Mouse (Mus musculus) naive thymus-derived CD4-positive, alpha-beta T cell, adult 2 months (primary cell): ENCODE measurements around the gene Ints5.
"Not testable (repeated sequence)": the region's sequence is repeated elsewhere in the genome, so short reads cannot be mapped to it uniquely, and the experiment has no call there.

Experiments used
- DNase-seq: peaks from one replicate; pipeline ENCODE4 v3.0.0-alpha.2; 2011; ENCODE audit warnings: low read depth

Gene Ints5

DNA sequence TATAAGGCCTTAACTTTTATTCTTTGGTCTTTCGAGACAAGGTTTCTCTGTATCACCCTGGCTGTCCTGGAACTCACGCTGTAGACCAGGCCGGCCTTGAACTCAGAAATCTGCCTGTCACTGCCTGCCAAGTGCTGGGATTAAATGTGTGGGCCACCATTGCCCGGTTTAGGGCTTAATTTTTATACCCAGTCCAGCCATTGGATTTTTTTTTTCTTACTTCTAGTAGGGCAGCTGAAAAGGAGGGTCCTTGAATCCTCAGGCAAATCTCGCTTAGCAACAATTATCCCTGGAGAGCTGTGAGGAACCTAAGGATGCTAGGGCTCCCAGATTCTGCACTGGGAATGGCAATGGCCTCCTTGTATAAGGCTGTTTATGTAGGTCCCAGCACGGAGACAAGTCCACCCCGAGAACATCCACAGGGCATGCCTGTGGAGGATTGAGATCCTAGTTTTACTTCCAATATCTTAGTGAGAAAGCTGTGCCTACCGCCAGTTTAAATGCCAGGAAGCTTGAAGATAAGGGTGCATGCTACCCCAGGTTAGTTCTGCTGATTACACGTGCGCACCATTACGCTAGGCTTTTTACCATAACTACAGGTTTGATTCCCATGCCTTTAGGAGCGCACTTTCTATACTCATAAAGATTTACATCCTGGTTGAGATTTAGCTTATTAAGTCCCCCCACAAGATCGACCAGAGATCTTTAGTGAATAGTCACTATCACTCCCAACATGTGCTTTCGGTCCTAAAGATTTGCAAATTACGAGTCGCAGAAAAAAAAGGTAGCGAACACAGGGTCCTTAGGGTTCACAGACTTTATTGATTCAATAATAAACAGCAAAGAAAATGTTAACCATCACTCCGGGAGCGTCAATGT is 5.0 kb upstream of the Ints5 start:
- no peak for DNase-seq

DNA sequence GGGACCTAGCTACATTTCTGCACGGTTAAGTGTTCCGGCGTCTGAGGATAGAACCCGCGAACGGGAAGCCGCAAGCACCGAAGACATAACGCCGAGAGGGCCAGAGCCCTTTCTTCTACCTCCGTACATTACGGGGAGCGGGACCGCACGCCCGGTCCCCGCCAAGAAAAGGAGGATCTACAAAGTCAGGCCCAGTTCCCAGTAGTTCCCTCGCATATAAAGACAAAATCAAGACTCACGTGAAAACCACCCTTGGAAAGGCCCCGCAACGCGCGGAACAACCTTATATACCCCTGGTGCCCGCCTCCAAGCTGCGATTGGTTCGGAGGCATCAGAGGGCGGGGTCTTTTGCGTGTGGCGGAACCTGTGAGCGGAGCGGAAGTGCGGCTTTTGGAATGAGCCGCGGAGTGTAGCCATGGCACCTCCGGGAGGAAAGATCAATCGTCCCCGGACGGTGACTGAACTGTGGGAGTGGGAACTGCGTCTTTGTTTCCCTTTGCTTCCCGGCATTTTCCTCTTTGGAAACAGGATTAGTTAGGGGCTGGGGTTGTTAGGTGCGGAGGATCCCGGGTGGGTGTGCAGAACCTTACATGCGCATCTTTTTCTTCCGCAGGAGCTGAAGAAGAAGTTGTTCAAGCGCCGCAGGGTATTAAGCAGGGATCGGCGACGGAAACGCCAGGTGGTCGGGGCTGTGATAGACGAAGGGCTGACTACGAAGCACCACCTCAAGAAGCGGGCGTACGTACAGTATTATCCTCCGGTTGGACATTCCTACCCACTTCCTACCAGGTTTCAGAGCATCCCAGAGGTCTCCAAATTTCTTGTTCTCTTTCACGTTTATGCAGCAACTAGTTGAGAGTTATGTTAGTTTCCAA is 4.1 kb upstream of the Ints5 start, which contains the start of the genes 1810009A15Rik and Gm49416:
Gene 1810009A15Rik (plus strand): TSS at position 343 of the 875 bp plus-strand sequence.
Gene Gm49416 (plus strand): TSS at position 416 of the 875 bp plus-strand sequence.
- peak; percentile 97 for DNase-seq

DNA sequence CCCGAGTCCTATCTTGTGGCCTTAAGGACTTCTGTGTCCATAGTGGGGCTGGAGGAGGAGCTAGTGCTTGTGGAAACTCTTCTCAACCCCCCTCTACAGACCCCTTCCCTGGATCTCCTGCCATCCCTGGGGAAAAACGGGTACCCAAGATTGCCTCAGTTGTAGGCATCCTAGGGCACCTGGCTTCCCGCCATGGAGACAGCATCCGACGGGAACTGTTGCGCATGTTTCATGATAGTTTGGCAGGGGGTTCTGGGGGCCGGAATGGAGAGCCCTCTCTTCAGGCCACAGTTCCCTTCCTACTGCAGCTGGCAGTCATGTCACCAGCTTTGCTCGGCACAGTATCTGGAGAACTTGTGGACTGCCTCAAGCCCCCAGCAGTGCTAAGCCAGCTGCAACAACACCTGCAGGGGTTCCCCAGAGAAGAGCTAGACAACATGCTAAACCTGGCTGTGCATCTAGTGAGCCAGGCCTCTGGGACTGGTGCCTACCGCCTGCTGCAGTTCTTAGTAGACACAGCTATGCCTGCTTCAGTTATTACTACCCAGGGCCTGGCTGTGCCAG is 2.7 kb downstream of the Ints5 start:
- DNase-seq, result no peak

DNA sequence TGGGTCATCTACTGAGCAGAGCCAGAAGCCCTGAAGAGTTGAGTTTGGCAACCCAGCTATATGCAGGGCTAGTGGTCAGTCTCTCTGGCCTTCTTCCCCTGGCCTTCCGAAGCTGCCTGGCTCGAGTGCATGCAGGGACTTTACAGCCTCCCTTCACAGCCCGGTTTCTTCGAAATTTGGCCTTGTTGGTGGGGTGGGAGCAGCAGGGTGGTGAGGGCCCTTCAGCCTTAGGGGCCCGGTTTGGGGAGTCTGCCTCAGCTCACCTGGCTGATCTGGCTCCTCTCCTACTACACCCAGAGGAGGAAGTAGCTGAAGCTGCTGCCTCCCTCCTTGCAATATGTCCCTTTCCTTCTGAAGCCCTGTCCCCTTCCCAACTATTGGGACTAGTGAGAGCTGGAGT is 3.4 kb downstream of the Ints5 start:
- DNase-seq, result not testable (repeated sequence)

DNA sequence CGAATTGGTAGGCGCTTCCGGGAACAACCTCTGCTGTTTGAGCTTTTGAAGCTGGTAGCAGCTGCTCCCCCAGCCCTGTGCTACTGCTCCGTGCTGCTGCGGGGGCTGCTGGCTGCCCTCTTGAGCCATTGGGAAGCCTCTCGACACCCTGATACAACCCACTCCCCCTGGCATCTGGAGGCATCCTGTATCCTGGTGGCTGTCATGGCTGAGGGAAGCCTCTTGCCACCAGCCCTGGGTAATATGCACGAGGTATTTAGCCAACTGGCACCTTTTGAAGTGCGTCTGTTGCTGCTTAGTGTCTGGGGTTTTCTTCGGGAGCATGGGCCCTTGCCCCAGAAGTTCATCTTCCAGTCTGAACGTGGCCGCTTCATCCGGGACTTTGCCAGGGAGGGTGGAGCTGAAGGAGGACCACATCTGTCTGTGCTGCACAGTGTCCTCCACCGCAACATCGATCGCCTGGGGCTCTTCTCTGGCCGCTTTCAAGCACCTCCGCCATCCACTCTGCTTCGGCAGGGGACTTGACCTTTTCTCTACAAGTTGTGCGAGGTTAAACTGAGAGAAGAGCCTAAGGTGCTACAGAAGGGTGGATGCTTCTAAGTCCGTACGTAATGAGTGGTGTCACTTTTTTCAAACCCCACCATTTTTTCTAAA is 4.5 kb downstream of the Ints5 start:
- DNase-seq, result peak; percentile 12

DNA sequence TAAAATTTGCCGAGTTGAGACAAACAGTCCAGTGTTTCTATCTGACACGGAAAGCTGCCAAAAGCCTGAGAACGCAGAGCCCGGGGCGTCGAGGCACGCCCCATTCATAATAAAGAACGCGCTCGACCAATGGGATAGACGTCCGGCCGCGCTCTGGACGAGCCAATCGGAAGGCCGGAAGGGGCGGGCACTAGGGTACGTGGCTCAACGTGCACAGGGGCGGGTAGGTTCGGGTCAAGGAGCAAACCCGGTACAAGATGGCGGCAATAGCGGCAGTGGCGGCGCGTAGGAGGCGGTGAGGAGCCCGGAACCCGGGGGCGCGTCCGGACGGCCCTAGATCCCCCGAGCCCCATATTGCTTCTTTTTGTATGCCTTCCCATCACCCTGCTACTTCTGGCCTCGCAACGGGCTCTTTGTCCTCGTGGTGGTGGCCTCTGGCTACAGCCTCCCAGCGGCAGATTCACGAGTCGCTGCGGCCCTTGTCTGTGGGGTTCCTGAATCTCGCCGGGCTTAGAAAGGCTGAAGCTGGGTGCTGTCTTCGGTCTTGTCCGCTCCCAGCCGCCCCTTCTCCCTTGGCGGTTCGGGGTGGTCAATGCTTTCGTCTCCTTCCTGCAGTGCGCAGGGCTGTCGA is 5.2 kb downstream of the Ints5 start, which contains the start of gene Ganab:
Gene Ganab (plus strand): TSS at position 207 of the 631 bp plus-strand sequence.
- DNase-seq, result peak; percentile 96

DNA sequence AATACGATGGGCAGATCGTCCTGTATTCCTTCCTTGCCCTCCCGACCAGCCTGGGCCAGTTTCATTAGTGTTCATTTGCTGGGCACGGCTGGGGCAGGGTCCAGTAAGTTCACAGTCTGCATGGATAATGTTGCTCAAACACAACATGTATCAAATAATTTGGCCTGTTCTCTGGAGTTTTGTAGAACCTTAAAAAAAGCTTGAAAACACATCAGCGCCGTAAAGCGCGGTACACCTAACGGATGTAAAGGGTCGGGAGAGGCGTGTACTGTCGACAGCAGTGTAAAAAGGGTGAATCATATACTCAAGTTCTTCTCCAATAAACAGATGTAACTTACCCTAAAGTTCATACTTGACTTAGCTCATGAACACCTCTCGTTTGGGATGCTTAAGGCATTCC is 5.8 kb downstream of the Ints5 start:
- peak; percentile 52 for DNase-seq

DNA sequence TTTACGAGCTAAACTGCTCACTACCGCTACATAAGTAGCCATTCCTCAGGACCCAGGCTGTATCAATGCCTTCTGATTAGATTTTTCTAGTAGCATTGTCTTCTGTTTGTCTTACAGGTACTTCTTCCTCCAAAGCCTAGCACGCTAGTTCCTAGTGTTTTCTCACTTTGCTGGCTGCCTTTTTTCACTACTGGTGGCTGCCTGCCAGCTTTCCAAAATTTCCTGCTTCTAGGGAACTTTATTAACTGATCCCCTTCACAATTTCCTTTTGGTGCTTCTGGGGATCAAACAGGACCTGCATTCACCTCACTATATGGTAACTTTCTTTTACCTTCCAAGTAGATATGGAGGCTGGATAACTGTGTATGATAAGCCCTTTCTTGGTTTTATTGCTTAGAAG is 6.3 kb downstream of the Ints5 start:
- no peak for DNase-seq

DNA sequence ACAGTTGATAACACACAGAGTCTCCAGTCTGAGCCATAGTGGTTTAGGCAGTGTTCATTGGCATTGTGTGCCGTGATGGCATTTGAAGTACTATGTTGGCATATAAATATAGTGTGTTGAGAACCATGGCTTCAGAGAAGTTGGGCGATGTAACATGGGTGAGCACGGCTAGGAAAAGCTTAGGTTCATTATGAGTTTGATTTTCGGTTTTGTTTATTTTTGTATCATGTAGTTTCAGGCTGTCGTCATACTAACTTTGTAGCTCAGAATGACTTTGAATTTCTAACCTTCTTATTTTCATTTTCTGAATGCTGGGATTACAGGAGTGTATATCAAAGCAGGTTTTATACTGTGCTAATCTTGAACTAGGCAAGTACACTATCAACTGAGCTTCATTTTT is 10.6 kb downstream of the Ints5 start:
- no peak for DNase-seq

DNA sequence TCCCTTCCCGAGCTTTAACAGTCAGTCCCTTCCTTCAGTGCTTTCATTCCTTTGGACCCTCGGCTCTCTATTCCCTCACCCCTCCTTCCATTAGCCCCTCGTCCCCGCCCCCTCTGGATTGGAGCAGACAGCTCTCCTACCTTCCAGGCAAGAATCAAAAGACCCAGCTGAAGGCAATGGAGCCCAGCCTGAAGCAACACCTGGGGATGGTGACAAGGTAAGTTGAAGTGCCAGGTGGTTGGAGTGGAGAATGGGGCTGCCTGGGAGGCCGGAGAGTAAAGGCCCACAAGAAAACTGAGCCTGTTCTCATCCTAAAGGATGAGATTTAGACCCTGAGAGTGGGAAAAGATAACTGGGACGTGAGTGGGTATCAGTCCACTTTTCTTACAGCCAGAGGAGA is 15.7 kb downstream of the Ints5 start:
- DNase-seq, result no peak

DNA sequence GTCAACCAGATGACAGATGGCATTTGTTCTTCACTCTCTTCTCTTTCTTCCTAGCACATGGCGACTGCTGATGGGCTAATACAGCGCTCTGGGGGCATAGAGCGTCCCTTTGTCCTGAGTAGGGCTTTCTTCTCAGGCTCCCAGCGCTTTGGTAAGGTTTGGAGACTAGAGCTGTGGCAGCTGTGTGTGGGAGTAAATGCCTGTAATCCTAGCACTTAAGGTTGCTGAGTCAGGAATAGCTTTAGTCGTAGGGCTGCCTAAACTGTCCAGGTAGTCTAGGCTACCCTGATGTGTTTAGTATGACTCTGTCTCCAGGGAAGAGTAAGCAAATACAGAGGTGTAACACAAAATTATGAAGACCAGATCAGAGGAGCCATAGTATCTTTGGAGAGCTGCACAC is 19.0 kb downstream of the Ints5 start:
- DNase-seq, result no peak

DNA sequence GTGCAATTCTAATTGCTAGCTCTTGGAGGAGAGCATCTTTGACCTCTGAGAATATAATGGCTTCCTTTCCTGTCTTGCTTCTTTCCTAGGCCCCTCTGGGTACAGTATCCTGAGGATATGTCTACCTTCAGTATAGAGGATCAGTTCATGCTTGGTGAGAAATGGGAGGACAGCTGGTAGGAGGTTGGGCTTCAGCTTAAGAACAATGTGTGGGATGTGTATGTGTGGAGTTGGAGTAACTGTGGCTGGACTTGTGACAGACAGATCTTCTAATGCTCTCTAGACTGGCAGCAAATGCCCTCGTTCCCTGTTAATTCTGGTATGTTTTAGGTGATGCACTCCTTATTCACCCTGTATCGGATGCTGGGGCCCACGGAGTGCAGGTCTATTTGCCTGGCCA is 21.4 kb downstream of the Ints5 start:
- DNase-seq, result no peak

DNA sequence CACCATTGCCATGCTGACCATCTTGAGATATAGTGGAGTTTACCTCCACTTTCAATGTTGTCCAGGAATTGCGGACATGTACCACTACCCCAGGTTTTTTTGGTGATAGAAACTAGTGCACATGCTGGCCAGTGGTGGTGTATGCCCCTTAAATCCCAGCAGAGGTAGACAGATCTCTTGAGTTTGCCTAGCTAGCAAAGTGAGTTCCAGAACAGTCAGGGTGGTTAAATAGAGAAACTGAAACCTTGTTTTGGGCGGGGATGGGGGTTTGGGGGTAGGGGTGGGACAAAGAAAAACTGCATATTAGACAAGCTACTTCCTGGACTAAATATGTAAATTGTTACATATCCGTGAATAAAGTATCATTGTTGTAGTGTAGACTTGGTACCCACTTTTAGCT is 26.2 kb downstream of the Ints5 start:
- peak; percentile 22 for DNase-seq

DNA sequence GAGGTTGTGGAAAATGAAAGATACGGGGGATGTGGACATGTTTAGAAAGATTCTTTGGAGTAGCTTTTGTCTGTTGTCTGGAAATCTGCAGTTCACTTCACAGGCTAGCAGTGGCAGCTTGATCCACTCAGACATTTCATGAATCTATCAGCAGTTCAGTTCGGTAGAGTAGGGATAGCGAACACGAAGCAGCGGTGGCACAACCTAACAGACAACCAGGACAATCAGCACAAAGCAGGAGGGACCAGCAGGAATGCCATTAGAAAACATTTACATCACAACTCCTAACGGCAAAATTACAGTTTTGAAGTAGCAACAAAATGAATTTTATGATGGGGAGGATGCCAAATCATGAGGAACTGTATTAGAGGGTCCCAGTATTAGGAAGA is 26.9 kb downstream of the Ints5 start:
- DNase-seq, result no peak

DNA sequence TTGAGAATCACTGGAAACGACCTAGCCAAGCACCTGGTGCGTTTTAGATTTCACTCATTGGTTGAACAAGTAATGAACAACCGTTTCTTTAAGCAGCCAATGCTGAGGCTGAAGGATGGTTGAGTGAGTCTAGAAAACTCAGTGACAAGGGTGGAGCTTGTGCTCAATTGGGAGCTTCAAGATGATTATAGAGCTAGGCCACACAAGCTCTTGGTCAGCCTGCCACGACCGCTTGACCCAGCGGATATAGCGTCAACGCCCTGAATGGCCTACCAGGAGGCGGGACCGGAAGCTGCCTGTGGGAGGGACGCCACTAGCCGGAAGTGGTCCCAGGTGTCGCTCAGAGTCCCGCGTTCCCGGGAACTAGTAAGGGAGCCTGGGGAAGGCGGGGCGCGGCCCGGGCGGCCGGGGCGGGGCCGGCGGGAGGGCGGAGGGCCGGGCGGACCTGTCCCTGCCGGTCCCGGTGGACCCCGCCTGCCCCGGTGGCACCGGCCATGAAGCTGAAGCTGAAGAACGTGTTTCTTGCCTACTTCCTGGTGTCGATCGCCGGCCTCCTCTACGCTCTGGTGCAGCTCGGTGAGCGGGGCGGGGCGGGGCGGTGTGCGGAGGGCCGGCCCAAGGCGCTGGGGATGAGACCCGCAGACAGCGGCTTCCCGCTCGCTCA is 27.4 kb downstream of the Ints5 start, which contains the start of gene B3gat3:
Gene B3gat3 (plus strand): TSS at position 302 of the 664 bp plus-strand sequence.
- peak; percentile 80 for DNase-seq

DNA sequence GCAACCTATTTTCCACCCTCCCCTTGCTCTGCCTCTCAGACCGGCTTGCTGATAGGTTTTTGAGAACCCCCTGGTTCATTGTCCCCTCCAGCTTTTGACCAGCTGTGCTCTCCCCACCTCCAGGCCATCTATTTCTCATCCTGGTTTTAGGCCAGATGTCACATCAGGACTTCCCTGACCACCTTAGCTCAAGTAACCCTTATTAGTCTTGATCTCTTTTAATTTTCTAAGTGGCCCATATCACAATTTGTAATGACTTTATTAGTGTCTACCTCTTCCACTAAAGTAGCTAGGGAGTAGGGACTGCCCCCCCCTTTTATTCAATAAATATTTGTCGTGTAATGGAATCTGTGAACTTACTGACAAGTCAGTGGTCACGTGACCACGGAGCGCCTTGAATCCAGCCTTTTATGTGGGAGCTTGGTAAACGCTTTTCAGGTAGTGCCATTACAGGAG is 28.1 kb downstream of the Ints5 start:
- peak; percentile 80 for DNase-seq

DNA sequence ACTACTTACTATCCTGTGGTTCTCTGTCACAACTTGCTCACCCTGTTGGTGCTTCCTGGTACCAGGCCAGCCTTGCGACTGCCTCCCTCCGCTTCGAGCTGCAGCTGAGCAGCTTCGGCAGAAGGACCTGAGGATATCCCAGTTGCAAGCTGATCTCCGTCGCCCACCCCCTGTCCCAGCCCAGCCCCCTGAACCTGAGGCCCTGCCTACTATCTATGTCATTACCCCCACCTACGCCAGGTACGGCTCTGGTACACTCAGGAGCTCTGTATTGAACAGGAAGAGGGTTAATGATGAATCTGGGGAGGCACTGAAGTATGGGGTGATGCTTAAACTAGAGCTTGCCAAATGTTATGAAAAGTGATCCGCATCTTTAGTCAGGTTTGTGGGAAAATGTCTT is 28.9 kb downstream of the Ints5 start:
- DNase-seq, result peak; percentile 35

DNA sequence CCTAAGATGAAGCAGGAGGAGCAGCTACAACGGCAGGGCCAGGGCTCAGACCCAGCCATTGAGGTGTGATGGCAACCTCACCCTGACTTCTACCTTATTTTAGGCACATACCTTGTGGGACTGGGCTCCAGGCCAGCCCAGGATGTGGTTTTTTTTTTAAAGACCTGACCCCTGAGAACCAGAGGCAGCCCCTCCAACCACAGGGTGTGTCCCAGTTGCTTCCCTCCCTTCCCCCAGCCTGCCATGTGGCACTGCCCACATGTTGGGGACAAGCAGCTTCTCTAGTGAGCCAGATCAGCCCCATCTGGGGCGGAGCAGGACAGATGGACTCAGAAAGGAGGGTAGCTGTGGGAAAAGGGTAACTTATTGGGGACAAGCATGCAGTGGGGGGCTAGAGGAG is 34.0 kb downstream of the Ints5 start:
- no peak for DNase-seq

DNA sequence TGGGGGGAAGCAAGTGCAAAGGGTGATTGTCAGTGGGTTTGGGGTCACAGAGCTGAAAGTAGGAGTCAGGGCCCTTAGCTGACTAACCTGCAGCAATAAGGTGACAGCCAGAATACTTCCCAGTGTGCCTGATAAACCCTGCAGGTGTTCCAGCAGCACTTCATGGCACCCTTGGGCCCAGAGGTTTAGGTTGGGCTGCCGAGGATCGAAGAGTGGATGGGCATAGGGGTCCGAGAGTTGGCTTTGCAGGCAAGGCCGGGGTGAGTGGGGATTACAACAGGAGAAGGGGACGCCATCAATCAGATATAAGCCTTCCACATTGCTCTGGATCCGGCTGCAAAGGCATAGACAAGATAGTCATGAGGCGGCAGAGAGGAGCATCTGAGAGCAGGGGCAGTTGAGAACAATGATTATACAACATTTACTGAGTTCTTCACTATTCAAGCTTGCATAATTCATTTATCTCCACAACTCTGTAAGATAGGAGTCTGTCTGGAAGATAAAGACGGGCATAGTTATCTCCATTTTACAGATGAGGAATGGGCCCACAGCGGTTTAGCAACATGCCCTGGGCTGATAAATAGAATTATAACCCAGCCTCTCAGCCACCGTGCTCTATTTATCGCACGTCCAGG is 35.2 kb downstream of the Ints5 start:
- DNase-seq, result no peak

DNA sequence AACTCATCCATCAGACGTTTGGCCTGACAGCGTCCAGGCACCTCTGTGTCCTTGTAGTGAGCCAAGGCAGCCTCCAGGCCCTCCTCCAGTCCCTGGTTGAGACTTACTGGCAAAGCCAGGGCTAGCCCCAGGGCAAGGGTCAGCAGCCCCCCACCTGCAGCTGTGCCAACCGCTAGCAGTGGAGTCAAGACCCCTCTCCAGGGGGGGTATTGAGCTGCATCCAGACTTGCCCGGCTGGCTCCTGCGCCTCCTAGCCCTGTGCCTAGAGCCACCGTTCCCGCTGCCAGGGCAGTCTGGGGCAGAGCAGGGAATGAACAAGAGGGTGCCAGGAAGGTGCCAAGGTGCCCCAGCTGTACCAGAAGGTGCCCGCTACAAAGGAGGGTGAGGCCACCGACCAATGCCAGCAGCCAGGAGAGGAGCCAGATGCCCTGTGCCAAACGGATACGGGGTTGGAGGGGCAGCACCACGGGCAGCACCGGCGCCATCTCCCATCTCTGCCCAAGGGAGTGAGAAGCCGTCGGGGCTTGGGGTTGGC is 36.0 kb downstream of the Ints5 start:
- no peak for DNase-seq
